Mouse (Mus musculus) kidney, adult 2 months (tissue): ENCODE results near the gene 1500009C09Rik.

Source experiments
- CTCF ChIP-seq: fragments of 200-500 bp; conservative IDR thresholded peaks from 2 replicates; pipeline ENCODE4 v1.5.1; 2011; ENCODE audit warnings: low read depth, mild to moderate bottlenecking, control low read depth, low read length, moderate library complexity, mixed read lengths; ENCODE audit not compliant: insufficient read depth, insufficient read length
- POLR2A ChIP-seq: fragments of 200-500 bp; IDR thresholded peaks from one replicate; pipeline ENCODE4 v1.6.1; 2011; ENCODE audit warnings: low read depth, low read length, control low read depth

GRCm38 (mm10) chr15:82207504-82208219 is 44.5 kb upstream of the 1500009C09Rik start:
- TF ChIP-seq CTCF (no peak), POLR2A (no peak)
